Mouse (Mus musculus): ENCODE measurements around the gene Patl2. TPM values are rescaled to one million over a fixed set of nuclear protein-coding genes. Genes with fewer than 3 reads are reported as not detected.

The Patl2 gene
- total and polyA plus RNA-seq, 3 experiments: 0.58 to 0.84 TPM; not detected in 1

DNA sequence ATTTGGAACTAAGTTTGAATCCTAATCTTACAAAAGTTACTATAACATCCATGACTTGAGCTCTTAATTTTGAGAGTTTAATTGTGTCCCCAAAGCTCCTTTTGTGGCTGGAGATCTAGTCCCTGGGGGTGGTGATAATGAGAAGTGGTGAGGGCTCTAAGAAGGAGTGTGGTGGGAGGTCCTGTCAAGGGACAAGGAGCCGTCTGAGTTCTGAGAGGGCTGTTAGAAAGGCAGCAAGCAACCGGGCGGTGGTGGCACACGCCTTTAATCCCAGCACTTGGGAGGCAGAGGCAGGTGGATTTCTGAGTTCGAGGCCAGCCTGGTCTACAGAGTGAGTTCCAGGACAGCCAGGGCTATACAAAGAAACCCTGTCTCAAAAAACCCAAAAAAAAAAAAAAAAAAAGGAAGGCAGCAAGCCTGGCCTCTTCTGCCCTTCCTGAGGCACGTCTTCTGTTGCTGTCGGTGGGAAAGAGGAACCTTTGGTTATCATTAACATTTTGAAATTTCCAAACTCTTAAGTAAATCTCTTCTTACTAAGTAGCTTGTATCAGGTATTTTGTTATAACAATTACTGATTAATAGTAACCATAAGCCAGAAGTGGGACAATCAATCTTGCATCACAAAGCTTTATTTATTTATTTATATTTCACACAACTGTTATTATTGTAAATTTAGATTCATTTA lies 32.2 kb downstream of the Patl2 start:
- H3K27ac ChIP-seq (ENCODE audit: control insufficient read depth, low read depth, low read length): peak overlapping the region; percentile 29; the same call in 1 of the 2 replicates

DNA sequence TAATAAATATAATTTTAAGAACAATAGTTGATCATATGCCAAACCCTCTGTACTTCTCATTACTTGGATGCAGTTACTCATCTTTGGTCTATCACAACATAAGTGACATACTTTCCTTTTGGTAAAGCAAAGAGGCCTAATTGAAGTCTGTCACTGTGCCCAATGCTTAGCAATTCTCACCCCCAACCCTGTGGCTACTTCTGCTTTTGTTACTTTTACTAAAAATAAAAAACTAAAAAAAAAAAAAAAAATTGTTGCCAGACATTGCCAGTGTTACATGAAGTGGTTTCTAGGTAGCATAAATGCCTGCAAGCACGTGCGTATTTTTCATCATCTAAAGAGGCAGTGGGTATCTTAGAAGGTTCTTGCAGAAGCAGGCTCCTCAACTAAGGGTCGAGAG lies 33.1 kb downstream of the Patl2 start:
- H3K4me1 ChIP-seq (ENCODE audit: control insufficient read depth in 1 of 2, insufficient read depth in 2 of 2, low read length in 2 of 2): peaks cover 11 to 24% of the 10 kb centered on the region in 2 experiments
- no peaks in the 10 kb centered on the region for H3K9me3 ChIP-seq (replicated peaks; ENCODE audit: insufficient read depth, low read length)
- H3K27me3 ChIP-seq (ENCODE audit: control insufficient read depth in 1 of 2, insufficient read depth in 2 of 2, low read length in 2 of 2): no peaks in the 10 kb centered on the region
- H3K27ac ChIP-seq (ENCODE audit: control insufficient read depth, low read depth, low read length): no peak overlapping the region
- peaks cover 3 to 30% of the 10 kb centered on the region in 2 experiments; a peak in 3 of 4 replicates for H3K36me3 ChIP-seq (ENCODE audit: control insufficient read depth in 1 of 2, insufficient read depth in 2 of 2, low read length in 2 of 2)
- DNase-seq (ENCODE audit: low read depth, low spot score): peak; percentile 52
- no peak overlapping the region for H3K4me3 ChIP-seq (ENCODE audit: control insufficient read depth in 1 of 2, insufficient read depth in 1 of 2, low read depth in 2 of 2, low read length in 2 of 2)
- no peak for TF ChIP-seq TBP (IDR thresholded peaks at IDR 0.05; ENCODE audit: low read depth, low read length)
- TF ChIP-seq ETS1 (IDR thresholded peaks at IDR 0.05; ENCODE audit: low read depth, low read length): 0 out of 2 replicates have a peak, but pooled peaks have one; percentile 16
- peak; percentile 88 for TF ChIP-seq ZNF384 (IDR thresholded peaks at IDR 0.05; ENCODE audit: low read depth, low read length)
- peaks cover 32% of the 10 kb centered on the region for H3K79me2 ChIP-seq (ENCODE audit: control insufficient read depth, insufficient read depth, low read length, poor library complexity)
- H3K9ac ChIP-seq (ENCODE audit: control insufficient read depth, low read depth, low read length, poor library complexity, severe bottlenecking): no peak overlapping the region

More for the DNA sequence above, 32.2 kb downstream of the Patl2 start:
- Histone ChIP-seq H3K79me2 (ENCODE audit: control insufficient read depth, insufficient read depth, low read length, poor library complexity) (peaks cover 22% of the 10 kb centered on the region), H3K36me3 (ENCODE audit: control insufficient read depth in 1 of 2, insufficient read depth in 2 of 2, low read length in 2 of 2) (peaks cover 3 to 28% of the 10 kb centered on the region in 2 experiments; a peak in 3 of 4 replicates), H3K4me1 (ENCODE audit: control insufficient read depth in 1 of 2, insufficient read depth in 2 of 2, low read length in 2 of 2) (peaks cover 11 to 23% of the 10 kb centered on the region in 2 experiments), H3K9ac (ENCODE audit: control insufficient read depth, low read depth, low read length, poor library complexity, severe bottlenecking) (no peak overlapping the region), H3K27me3 (ENCODE audit: control insufficient read depth in 1 of 2, insufficient read depth in 2 of 2, low read length in 2 of 2) (no peaks in the 10 kb centered on the region), H3K4me3 (ENCODE audit: control insufficient read depth in 1 of 2, insufficient read depth in 1 of 2, low read depth in 2 of 2, low read length in 2 of 2) (no peak overlapping the region), H3K9me3 (replicated peaks; ENCODE audit: insufficient read depth, low read length) (no peaks in the 10 kb centered on the region)
- TF ChIP-seq USF1 (IDR thresholded peaks at IDR 0.05; ENCODE audit: low read depth, low read length): no peak
- TF ChIP-seq TBP (IDR thresholded peaks at IDR 0.05; ENCODE audit: low read depth, low read length): peak; percentile 69; the same call in 1 of the 2 replicates
- peak; percentile 83 for TF ChIP-seq ZNF384 (IDR thresholded peaks at IDR 0.05; ENCODE audit: low read depth, low read length)
- TF ChIP-seq RAD21 (IDR thresholded peaks at IDR 0.05; ENCODE audit: low read depth, low read length): no peak
- no peak for TF ChIP-seq BHLHE40 (IDR thresholded peaks at IDR 0.05; ENCODE audit: borderline replicate concordance, low read depth, low read length)
- TF ChIP-seq CTCF (IDR thresholded peaks at IDR 0.05 in 2 of 3, conservative IDR thresholded peaks at IDR 0.05 in 1 of 3; ENCODE audit: control insufficient read depth in 1 of 3, insufficient read depth in 1 of 3, low read depth in 2 of 3, low read length in 3 of 3, poor library complexity in 1 of 3, severe bottlenecking in 1 of 3): no peak
- DNase-seq (ENCODE audit: low read depth, low spot score): peak; percentile 71

DNA sequence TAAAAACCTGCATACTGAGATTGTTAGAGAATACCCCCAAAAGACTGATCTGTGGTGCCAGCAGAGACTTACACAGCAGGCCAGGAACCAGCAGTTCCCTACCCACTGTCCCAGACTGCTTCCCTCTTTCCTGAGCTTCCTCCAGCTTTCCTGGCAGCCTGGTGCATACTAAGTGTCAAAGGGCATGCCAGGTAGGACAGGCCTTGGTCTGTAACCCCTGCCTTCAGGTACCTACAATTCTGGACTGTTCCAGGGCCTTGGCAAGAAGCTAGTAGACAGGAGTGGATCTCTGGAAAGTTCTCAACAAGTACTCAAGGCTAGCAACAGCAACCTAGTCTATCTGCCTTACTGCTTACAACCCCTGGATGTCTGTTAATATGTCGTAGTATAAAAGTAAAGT lies 34.8 kb downstream of the Patl2 start:
- TF ChIP-seq USF2 (IDR thresholded peaks at IDR 0.05; ENCODE audit: borderline replicate concordance in 1 of 2, insufficient read depth in 1 of 2, low read depth in 1 of 2, low read length in 2 of 2): no peak
- TF ChIP-seq BHLHE40 (IDR thresholded peaks at IDR 0.05; ENCODE audit: borderline replicate concordance, low read depth, low read length): no peak
- TF ChIP-seq CHD1 (IDR thresholded peaks at IDR 0.05; ENCODE audit: low read depth, low read length): no peak
- no peak for TF ChIP-seq MYB (IDR thresholded peaks at IDR 0.05; ENCODE audit: low read depth, low read length)
- no peak for TF ChIP-seq ZKSCAN1 (IDR thresholded peaks at IDR 0.05; ENCODE audit: low read depth, low read length)
- TF ChIP-seq UBTF (IDR thresholded peaks at IDR 0.05; ENCODE audit: borderline replicate concordance, insufficient read depth, low read depth, low read length): no peak
- TF ChIP-seq SIN3A (IDR thresholded peaks at IDR 0.05; ENCODE audit: low read length): no peak
- TF ChIP-seq ZNF384 (IDR thresholded peaks at IDR 0.05; ENCODE audit: low read depth, low read length): no peak
- no peak for TF ChIP-seq NELFE (IDR thresholded peaks at IDR 0.05; ENCODE audit: low read depth, low read length)
- no peak for TF ChIP-seq MAZ (IDR thresholded peaks at IDR 0.05; ENCODE audit: low read depth, low read length)
- no peak for TF ChIP-seq TAL1 (IDR thresholded peaks at IDR 0.05; ENCODE audit: low read length)
- TF ChIP-seq MAX (IDR thresholded peaks at IDR 0.05; ENCODE audit: low read length): no peak
- TF ChIP-seq RCOR1 (IDR thresholded peaks at IDR 0.05; ENCODE audit: low read depth, low read length): no peak
- no peak for TF ChIP-seq KAT2A (conservative IDR thresholded peaks at IDR 0.05; ENCODE audit: low read depth, low read length)
- TF ChIP-seq HCFC1 (IDR thresholded peaks at IDR 0.05; ENCODE audit: low read depth, low read length): no peak
- TF ChIP-seq USF1 (IDR thresholded peaks at IDR 0.05; ENCODE audit: low read depth, low read length): no peak
- Histone ChIP-seq H3K36me3 (ENCODE audit: control insufficient read depth in 1 of 2, insufficient read depth in 2 of 2, low read length in 2 of 2) (peaks cover 3 to 30% of the 10 kb centered on the region in 2 experiments; a peak in 3 of 4 replicates), H3K27ac (ENCODE audit: control insufficient read depth, low read depth, low read length) (no peak overlapping the region), H3K4me3 (ENCODE audit: control insufficient read depth in 1 of 2, insufficient read depth in 1 of 2, low read depth in 2 of 2, low read length in 2 of 2) (no peak overlapping the region), H3K4me1 (ENCODE audit: control insufficient read depth in 1 of 2, insufficient read depth in 2 of 2, low read length in 2 of 2) (peaks cover 13 to 24% of the 10 kb centered on the region in 2 experiments), H3K9me3 (replicated peaks; ENCODE audit: insufficient read depth, low read length) (no peaks in the 10 kb centered on the region), H3K27me3 (ENCODE audit: control insufficient read depth in 1 of 2, insufficient read depth in 2 of 2, low read length in 2 of 2) (no peaks in the 10 kb centered on the region), H3K9ac (ENCODE audit: control insufficient read depth, low read depth, low read length, poor library complexity, severe bottlenecking) (no peak overlapping the region), H3K79me2 (ENCODE audit: control insufficient read depth, insufficient read depth, low read length, poor library complexity) (peaks cover 35% of the 10 kb centered on the region)
- DNase-seq (ENCODE audit: low read depth, low spot score): no peak
